Mouse (Mus musculus) ovary, postnatal 14 days (tissue): Measurements from ENCODE around the gene Ap3s2.

Experiments
- DNase-seq: peaks from one replicate; pipeline ENCODE4 v3.0.0; 2022; ENCODE audit warnings: low spot score

Ap3s2 gene

GRCm38 (mm10) chr7:79920344-79920983 is at the start of gene Ap3s2:
Gene Ap3s2, minus strand, starts transcription at chr7:79920649.
- DNase-seq = peak; percentile 81

GRCm38 (mm10) chr7:79968326-79968725 is 47.9 kb upstream of the Ap3s2 start:
- no peak for DNase-seq

- no peak for DNase-seq
Observed at GRCm38 (mm10) chr7:79961600-79961999, 41.2 kb upstream of the Ap3s2 start.

- DNase-seq = no peak
Observed at GRCm38 (mm10) chr7:79956131-79956530, 35.7 kb upstream of the Ap3s2 start.

- DNase-seq = no peak
Observed at GRCm38 (mm10) chr7:79954890-79955289, 34.4 kb upstream of the Ap3s2 start.

GRCm38 (mm10) chr7:79951038-79951437 is 30.6 kb upstream of the Ap3s2 start:
- no peak for DNase-seq

- DNase-seq = no peak
Observed at GRCm38 (mm10) chr7:79950236-79950635, 29.8 kb upstream of the Ap3s2 start.

- DNase-seq = peak; percentile 29
Observed at GRCm38 (mm10) chr7:79935511-79936205, 15.2 kb upstream of the Ap3s2 start.

GRCm38 (mm10) chr7:79934862-79935510 is 14.5 kb upstream of the Ap3s2 start, which contains the start of gene Arpin:
Gene Arpin, minus strand, starts transcription at chr7:79935359.
- DNase-seq = peak; percentile 37

- DNase-seq = peak; percentile 7
Observed at GRCm38 (mm10) chr7:79934461-79934860, 14.0 kb upstream of the Ap3s2 start.

- no peak for DNase-seq
Observed at GRCm38 (mm10) chr7:79928516-79929052, 8.1 kb upstream of the Ap3s2 start.

GRCm38 (mm10) chr7:79914556-79914955 is 5.9 kb downstream of the Ap3s2 start:
- DNase-seq = no peak

GRCm38 (mm10) chr7:79907356-79907755 is 13.1 kb downstream of the Ap3s2 start:
- DNase-seq = no peak

- DNase-seq = no peak
Observed at GRCm38 (mm10) chr7:79906914-79907313, 13.5 kb downstream of the Ap3s2 start.

- DNase-seq = no peak
Observed at GRCm38 (mm10) chr7:79905193-79905592, 15.3 kb downstream of the Ap3s2 start.

- DNase-seq = no peak
Observed at GRCm38 (mm10) chr7:79903160-79903792, 17.2 kb downstream of the Ap3s2 start.

GRCm38 (mm10) chr7:79900753-79901152 is 19.7 kb downstream of the Ap3s2 start:
- DNase-seq = no peak

GRCm38 (mm10) chr7:79895225-79895624 is 25.2 kb downstream of the Ap3s2 start:
- no peak for DNase-seq

GRCm38 (mm10) chr7:79894790-79895189 is 25.7 kb downstream of the Ap3s2 start:
- DNase-seq = no peak

- no peak for DNase-seq
Observed at GRCm38 (mm10) chr7:79892576-79893428, 27.6 kb downstream of the Ap3s2 start.

- no peak for DNase-seq
Observed at GRCm38 (mm10) chr7:79890436-79891221, 29.8 kb downstream of the Ap3s2 start.
